9 mouse cellular contexts compared by ENCODE assay signal in the genomic region with DNA sequence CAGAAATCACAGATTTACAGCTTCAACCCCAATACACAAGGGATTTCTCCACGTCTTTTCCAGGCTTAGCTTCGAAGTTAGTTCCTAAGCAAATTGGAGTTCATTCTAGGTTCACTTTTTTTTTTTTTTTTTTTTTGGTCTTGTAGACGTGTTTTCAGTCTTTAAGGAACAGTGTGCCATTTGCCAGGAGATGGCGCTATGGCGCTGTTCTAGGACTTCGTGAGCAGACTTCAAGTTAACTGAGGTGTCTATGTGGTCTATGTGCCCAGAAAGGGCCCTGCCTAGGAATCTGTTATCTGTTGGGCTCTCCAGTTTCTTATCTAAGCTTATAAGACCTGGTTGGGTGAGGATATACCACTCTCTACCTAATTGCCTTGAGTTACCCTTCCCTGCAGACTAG. TPM values are rescaled to one million over a fixed set of nuclear protein-coding genes. Genes with fewer than 3 reads are reported as not detected.
DNase-seq lines count a peak whose midpoint lies in the region; ATAC-seq and TF ChIP-seq lines count a peak whose summit lies in the region.
"Had no signal": no experiment of that assay in that cellular context is flagged by ENCODE, and none has a peak within 500 bp of the region (broad histone marks: within the 10 kb centered on the region; RNA-seq: fewer than 3 reads in every experiment).

No protein-coding gene starts in this region.

- H3K36me3 ChIP-seq in liver, embryonic 14.5 days (replicated peaks; ENCODE audit: control insufficient read depth, insufficient read depth, low read depth): no peaks in the 10 kb centered on the region
- H3K36me3 ChIP-seq: limb, embryonic 13.5 days had no signal

- WGBS in liver, embryonic 14.5 days (ENCODE audit: insufficient replicate concordance): 4% methylated on average over 6 of the region's 6 CpGs

- H3K9ac ChIP-seq in liver, embryonic 14.5 days (replicated peaks): no peak overlapping the region
- H3K9ac ChIP-seq: limb, embryonic 13.5 days had no signal

- no peak overlapping the region for H3K27ac ChIP-seq in liver, embryonic 14.5 days
- H3K27ac ChIP-seq: limb, embryonic 13.5 days had no signal

- no peaks in the 10 kb centered on the region for H3K4me1 ChIP-seq in liver, embryonic 14.5 days (replicated peaks; ENCODE audit: control insufficient read depth in 2 of 2, insufficient read depth in 2 of 2, low read length in 1 of 2)
- H3K4me1 ChIP-seq: limb, embryonic 13.5 days had no signal

- no peaks in the 10 kb centered on the region for H3K9me3 ChIP-seq in liver, embryonic 14.5 days (ENCODE audit: control insufficient read depth, low read length)
- H3K9me3 ChIP-seq: limb, embryonic 13.5 days had no signal

- no peak for TF ChIP-seq EP300 in liver, embryonic 14.5 days (IDR thresholded peaks at IDR 0.05; ENCODE audit: low read depth)

- ATAC-seq in liver, embryonic 14.5 days (ENCODE audit: insufficient read depth): no peak

- no peak overlapping the region for H3K4me3 ChIP-seq in liver, embryonic 14.5 days (ENCODE audit: insufficient read depth in 1 of 2, low read depth in 2 of 2, low read length in 2 of 2)
- H3K4me3 ChIP-seq: limb, embryonic 13.5 days had no signal

- no peak overlapping the region for H3K4me2 ChIP-seq in liver, embryonic 14.5 days (ENCODE audit: low read depth)
- H3K4me2 ChIP-seq: limb, embryonic 13.5 days had no signal

- DNase-seq in cerebellum, adult 11 months: peak; percentile 20
- DNase-seq in cerebellum, adult 9-11 months: no peak
- peak; percentile 71 for DNase-seq in ovary, postnatal 14 days (ENCODE audit: low spot score)
- no peak for DNase-seq in ovary, postnatal 10 days (ENCODE audit: low spot score)
- peak; percentile 48 to 58 for DNase-seq in cerebellum, postnatal 36 days
- peak; percentile 72 for DNase-seq in hindlimb bud, embryonic 11.5 days (ENCODE audit: extremely low spot score, low read depth, low spot score)
- DNase-seq in liver, embryonic 14.5 days (ENCODE audit: low read depth in 3 of 3, low spot score in 3 of 3): peak; percentile 39 to 47 (median 45)
- DNase-seq in right cerebral cortex, postnatal 4 days: peak; percentile 76

- TF ChIP-seq CTCF in liver, embryonic 14.5 days (IDR thresholded peaks at IDR 0.05; ENCODE audit: low read depth): peak; percentile 50

- H3K27me3 ChIP-seq in liver, embryonic 14.5 days (ENCODE audit: control insufficient read depth, insufficient read depth, low read length): no peaks in the 10 kb centered on the region; the same call in 1 of the 2 replicates

RNA-seq across cellular contexts. Expression of a gene that starts 8.6 kb away (rescaled TPM):
- 0.04 and 0.10 TPM in 2 replicates for polyA plus RNA-seq in liver, embryonic 14.5 days (2012; rRNA removed)
- 0.06 TPM in 1 of 2 replicates, not detected in the other for polyA plus RNA-seq in liver, embryonic 14.5 days (2014; fragmentation: Nextera tagmentation; extraction: Ambion mirVana)

RNA-seq across cellular contexts. Expression of a gene that starts 14.1 kb away (rescaled TPM):
- not detected in 2 replicates for polyA plus RNA-seq in liver, embryonic 14.5 days (2012; rRNA removed)
- not detected in 2 replicates for polyA plus RNA-seq in liver, embryonic 14.5 days (2014; fragmentation: Nextera tagmentation; extraction: Ambion mirVana)

RNA-seq across cellular contexts. Expression of a gene that starts 28.2 kb away (rescaled TPM):
- not detected in 2 replicates for polyA plus RNA-seq in liver, embryonic 14.5 days (2012; rRNA removed)
- polyA plus RNA-seq in liver, embryonic 14.5 days (2014; fragmentation: Nextera tagmentation; extraction: Ambion mirVana): not detected in 2 replicates

RNA-seq across cellular contexts. Expression of a gene that starts 49.7 kb away (rescaled TPM):
- 2.5 and 3.3 TPM in 2 replicates for polyA plus RNA-seq in liver, embryonic 14.5 days (2012; rRNA removed)
- polyA plus RNA-seq in liver, embryonic 14.5 days (2014; fragmentation: Nextera tagmentation; extraction: Ambion mirVana): 3.4 and 5.0 TPM in 2 replicates

Comparison
In these comparisons a context has a peak if more than half of its experiments do, and no peak if none do; other contexts are left out.
1. DNase-seq: peak in cerebellum, adult 11 months (single experiment), ovary, postnatal 14 days (single experiment), cerebellum, postnatal 36 days (2 of 2), hindlimb bud, embryonic 11.5 days (single experiment), liver, embryonic 14.5 days (3 of 3) and right cerebral cortex, postnatal 4 days (single experiment); none in cerebellum, adult 9-11 months (single experiment) and ovary, postnatal 10 days (single experiment).